Mouse (Mus musculus) embryonic fibroblast, embryonic 13.5 days (primary cell): ENCODE data around the gene Cables2.

ENCODE experiments used
- CTCF ChIP-seq: IDR thresholded peaks from 2 replicates; pipeline ENCODE4 v1.5.1; 2011; ENCODE audit warnings: mild to moderate bottlenecking, control low read depth, low read length, moderate library complexity, borderline replicate concordance; ENCODE audit not compliant: insufficient read depth
- POLR2A ChIP-seq: IDR thresholded peaks from 2 replicates; pipeline ENCODE4 v1.6.1; 2011; ENCODE audit warnings: low read depth, mild to moderate bottlenecking, control low read depth, low read length, moderate library complexity

DNA sequence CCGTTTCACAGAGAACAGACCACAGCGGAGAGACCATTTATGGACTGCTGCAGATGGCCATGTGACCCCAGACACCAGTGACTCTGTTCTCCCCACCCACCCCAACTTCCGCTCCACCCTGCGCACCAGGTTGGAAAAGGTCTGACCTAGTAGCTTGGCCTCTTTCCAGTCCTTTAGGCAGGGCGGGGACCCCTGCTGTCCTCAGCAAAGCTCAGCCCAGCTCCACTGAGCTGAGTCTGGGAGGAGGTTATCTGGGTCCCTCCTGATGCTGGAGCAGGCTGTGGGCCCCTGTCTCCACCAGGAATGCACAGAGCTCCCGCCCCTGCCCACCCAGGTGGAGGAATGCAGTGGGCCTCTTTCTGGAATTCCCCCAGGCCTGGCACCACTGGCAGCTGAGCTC lies 38.3 kb downstream of the Cables2 start:
- TF ChIP-seq POLR2A, result no peak
- TF ChIP-seq CTCF, result no peak
